Mouse (Mus musculus) bone marrow macrophage, adult 2 months (primary cell): ENCODE measurements around the gene Gm8926. TPM values are rescaled to one million over a fixed set of nuclear protein-coding genes. Genes with fewer than 3 reads are reported as not detected.
"Not testable (repeated sequence)": the region's sequence is repeated elsewhere in the genome, so short reads cannot be mapped to it uniquely, and the experiment has no call there.

ENCODE experiments used
- H3K27ac ChIP-seq: 2 replicates; pipeline ENCODE4 v1.5.1; 2012; ENCODE audit warnings: low read depth, low read length; ENCODE audit not compliant: insufficient read depth
- H3K4me1 ChIP-seq: 2 replicates; pipeline ENCODE4 v1.6.1; 2012; ENCODE audit warnings: low read length; ENCODE audit not compliant: control insufficient read depth, insufficient read depth
- H3K4me3 ChIP-seq: 2 replicates; pipeline ENCODE4 v1.5.1; 2012; ENCODE audit warnings: mild to moderate bottlenecking, low read length, moderate library complexity; ENCODE audit not compliant: insufficient read depth
- polyA plus RNA-seq: library from polyadenylated mRNA; stranded (reverse); fragments of >200 nt; gene quantifications from 2 replicates; pipeline ENCODE4 v1.2.4, GENCODE M21; 2012; ENCODE audit not compliant: missing spikeins, insufficient read depth, insufficient read length

Gene Gm8926
- polyA plus RNA-seq = not detected in 2 replicates

- not testable (repeated sequence) for H3K27ac ChIP-seq, H3K4me3 ChIP-seq, H3K4me1 ChIP-seq
Measured at GRCm38 (mm10) chr5:11770248-11770647, at the start of gene Gm8926. TSS of gene Gm8926 (plus strand) at chr5:11770548.

Other genes starting within 250 kb of the Gm8926 start
- gene Gm6460, start 175.6 kb upstream of the Gm8926 start, polyA plus RNA-seq = not detected in 2 replicates
- gene Gm8922, start 88.6 kb upstream of the Gm8926 start, polyA plus RNA-seq = not detected in 2 replicates
- not detected in 2 replicates for gene Gm6465, start 75.0 kb downstream of the Gm8926 start, polyA plus RNA-seq
- gene 4933402N22Rik, start 147.5 kb downstream of the Gm8926 start, polyA plus RNA-seq = not detected in 2 replicates